12 mouse cellular contexts compared by ENCODE assay signal in the genomic region with DNA sequence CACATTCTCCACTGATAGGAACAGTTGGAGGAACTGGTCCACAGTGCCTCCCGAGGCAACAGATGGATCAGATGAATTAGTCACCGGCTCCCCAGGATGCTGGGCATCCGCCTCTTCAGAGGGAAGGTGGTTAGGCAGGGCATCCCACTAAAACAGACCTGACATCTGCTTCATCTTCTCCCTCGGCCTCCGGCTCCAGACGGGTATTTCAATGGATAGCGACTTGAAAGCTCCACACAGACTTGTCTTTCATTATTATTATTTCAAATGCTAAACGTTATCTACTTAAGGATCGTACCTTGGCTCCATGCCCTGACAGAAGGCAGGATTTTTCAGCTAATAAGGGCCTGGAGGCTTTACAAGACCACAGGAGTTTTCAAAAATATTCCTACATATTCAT.
DNase-seq lines count a peak whose midpoint lies in the region; ATAC-seq and TF ChIP-seq lines count a peak whose summit lies in the region.
"Had no signal": no experiment of that assay in that cellular context is flagged by ENCODE, and none has a peak within 500 bp of the region (broad histone marks: within the 10 kb centered on the region; RNA-seq: fewer than 3 reads in every experiment).

No protein-coding gene starts in this region.

- 32% methylated on average over 9 of the region's 9 CpGs for WGBS in forebrain, embryonic 13.5 days
- WGBS in forebrain, embryonic 10.5 days = 85% methylated on average over 9 of the region's 9 CpGs
- 17% methylated on average over 9 of the region's 9 CpGs for WGBS in forebrain, postnatal 0 days
- 21% methylated on average over 9 of the region's 9 CpGs for WGBS in midbrain, postnatal 0 days

- H3K4me1 ChIP-seq in forebrain, embryonic 13.5 days = peaks cover 27% of the 10 kb centered on the region
- H3K4me1 ChIP-seq in forebrain, embryonic 10.5 days = no peaks in the 10 kb centered on the region
- peaks cover 5% of the 10 kb centered on the region for H3K4me1 ChIP-seq in forebrain, postnatal 0 days (ENCODE audit: insufficient read depth)
- H3K4me1 ChIP-seq in midbrain, postnatal 0 days (ENCODE audit: insufficient read depth, low read length) = 0 out of 2 replicates have a peak, but pooled peaks cover 5% of the 10 kb centered on the region

- intact Hi-C loops in gastrocnemius, postnatal 36 days (cut with DNase I) = no loop called here

- no peak overlapping the region for H3K4me3 ChIP-seq in forebrain, embryonic 13.5 days
- no peak overlapping the region for H3K4me3 ChIP-seq in forebrain, embryonic 10.5 days
- no peak overlapping the region for H3K4me3 ChIP-seq in forebrain, postnatal 0 days (ENCODE audit: low read depth, low read length)
- H3K4me3 ChIP-seq in midbrain, postnatal 0 days (ENCODE audit: low read depth, low read length) = no peak overlapping the region

- H3K9me3 ChIP-seq in forebrain, embryonic 13.5 days (replicated peaks) = no peaks in the 10 kb centered on the region
- H3K9me3 ChIP-seq in forebrain, embryonic 10.5 days = no peaks in the 10 kb centered on the region
- H3K9me3 ChIP-seq in forebrain, postnatal 0 days (ENCODE audit: low read length) = no peaks in the 10 kb centered on the region
- H3K9me3 ChIP-seq in midbrain, postnatal 0 days (ENCODE audit: low read length) = no peaks in the 10 kb centered on the region

- ATAC-seq in forebrain, embryonic 13.5 days = peak; percentile 85
- peak; percentile 65 for ATAC-seq in forebrain, postnatal 0 days
- peak; percentile 54 for ATAC-seq in midbrain, postnatal 0 days (ENCODE audit: low FRiP score)

- no peak for TF ChIP-seq CTCF in forebrain, postnatal 0 days (IDR thresholded peaks at IDR 0.05; ENCODE audit: low read depth)
- no peak for TF ChIP-seq CTCF in midbrain, postnatal 0 days (IDR thresholded peaks at IDR 0.05)

- H3K36me3 ChIP-seq in forebrain, embryonic 13.5 days (ENCODE audit: poor library complexity, severe bottlenecking) = peaks cover 7% of the 10 kb centered on the region; the same call in 1 of the 2 replicates
- H3K36me3 ChIP-seq in forebrain, embryonic 10.5 days (replicated peaks) = peaks cover 13% of the 10 kb centered on the region
- no peaks in the 10 kb centered on the region for H3K36me3 ChIP-seq in forebrain, postnatal 0 days (ENCODE audit: insufficient read depth)
- no peaks in the 10 kb centered on the region for H3K36me3 ChIP-seq in midbrain, postnatal 0 days (ENCODE audit: insufficient read depth, low read length)

- H3K4me2 ChIP-seq in forebrain, embryonic 13.5 days = no peak overlapping the region
- H3K4me2 ChIP-seq in forebrain, postnatal 0 days (ENCODE audit: low read depth) = no peak overlapping the region
- no peak overlapping the region for H3K4me2 ChIP-seq in midbrain, postnatal 0 days (ENCODE audit: low read depth, low read length, poor library complexity, severe bottlenecking)
- H3K4me2 ChIP-seq: lung, embryonic 14.5 days had no signal

- H3K27ac ChIP-seq in forebrain, embryonic 13.5 days = peak overlapping the region; percentile 27; the same call in 1 of the 2 replicates
- H3K27ac ChIP-seq in forebrain, embryonic 10.5 days = no peak overlapping the region
- peak overlapping the region; percentile 50; the same call in 1 of the 2 replicates for H3K27ac ChIP-seq in forebrain, postnatal 0 days (ENCODE audit: low read depth, low read length)
- no peak overlapping the region for H3K27ac ChIP-seq in midbrain, postnatal 0 days (ENCODE audit: low read depth, low read length)

- H3K27me3 ChIP-seq in forebrain, embryonic 13.5 days = no peaks in the 10 kb centered on the region
- no peaks in the 10 kb centered on the region for H3K27me3 ChIP-seq in forebrain, embryonic 10.5 days (ENCODE audit: poor library complexity, severe bottlenecking)
- H3K27me3 ChIP-seq in forebrain, postnatal 0 days (ENCODE audit: insufficient read depth, low read length) = no peaks in the 10 kb centered on the region
- H3K27me3 ChIP-seq in midbrain, postnatal 0 days (ENCODE audit: insufficient read depth, low read length) = no peaks in the 10 kb centered on the region

- H3K9ac ChIP-seq in forebrain, embryonic 13.5 days = no peak overlapping the region
- H3K9ac ChIP-seq in forebrain, postnatal 0 days = no peak overlapping the region
- no peak overlapping the region for H3K9ac ChIP-seq in midbrain, postnatal 0 days (replicated peaks; ENCODE audit: low read length, poor library complexity, severe bottlenecking)
- H3K9ac ChIP-seq: lung, embryonic 14.5 days had no signal

- no peak for DNase-seq in forebrain, embryonic 10.5 days (ENCODE audit: extremely low spot score, low spot score)
- peak; percentile 16 for DNase-seq in retina, postnatal 1 day
- no peak for DNase-seq in retina, embryonic 14.5 days (ENCODE audit: low spot score)
- peak; percentile 63 for DNase-seq in forebrain, postnatal 0 days
- peak; percentile 76 for DNase-seq in midbrain, postnatal 0 days (ENCODE audit: low spot score)
- DNase-seq in gastrocnemius, postnatal 36 days = no peak
- DNase-seq in spleen, postnatal 10 days (ENCODE audit: low spot score in 2 of 2) = no peak
- DNase-seq: adrenal gland, adult 2 months; embryo, embryonic 11 days; kidney, adult 9 months; lung, embryonic 14.5 days had no signal

Comparison
In these comparisons a context has a peak if more than half of its experiments do, and no peak if none do; other contexts are left out.
1. H3K27ac ChIP-seq: peak in forebrain, embryonic 13.5 days (single experiment) and forebrain, postnatal 0 days (single experiment); none in forebrain, embryonic 10.5 days (single experiment) and midbrain, postnatal 0 days (single experiment).
2. DNase-seq: peak in retina, postnatal 1 day (single experiment), forebrain, postnatal 0 days (single experiment) and midbrain, postnatal 0 days (single experiment); none in forebrain, embryonic 10.5 days (single experiment), retina, embryonic 14.5 days (single experiment), gastrocnemius, postnatal 36 days (0 of 2) and spleen, postnatal 10 days (0 of 2).
3. Peak in every context shown above with its lines, with median percentiles within 50 percentile points of each other: ATAC-seq.